Mouse (Mus musculus): ENCODE measurements around the gene Thtpa. TPM values are rescaled to one million over a fixed set of nuclear protein-coding genes. Genes with fewer than 3 reads are reported as not detected.

The Thtpa gene
- polyA plus RNA-seq, 1 experiment from 2014 or later, result 30.7 TPM

- ATAC-seq (ENCODE audit: low FRiP score), result peak; percentile 84
- peak overlapping the region; percentile 88 for H3K27ac ChIP-seq
- 8% methylated on average over 5 of the region's 5 CpGs for WGBS
- 0 out of 2 replicates have a peak overlapping the region, but pooled peaks have one; percentile 49 for H3K9ac ChIP-seq
- H3K9me3 ChIP-seq, result no peaks in the 10 kb centered on the region
- 0 out of 2 replicates have a peak overlapping the region, but pooled peaks have one; percentile 1 for H3K4me3 ChIP-seq
- no peaks in the 10 kb centered on the region for H3K36me3 ChIP-seq
- peaks cover 5% of the 10 kb centered on the region; the same call in 1 of the 2 replicates for H3K27me3 ChIP-seq
- H3K4me2 ChIP-seq, result peak overlapping the region; percentile 38
- H3K4me1 ChIP-seq (replicated peaks), result peaks cover 23% of the 10 kb centered on the region
These were observed 27.4 kb downstream of the Thtpa start for GRCm38 (mm10) chr14:55121947-55122346.

DNA sequence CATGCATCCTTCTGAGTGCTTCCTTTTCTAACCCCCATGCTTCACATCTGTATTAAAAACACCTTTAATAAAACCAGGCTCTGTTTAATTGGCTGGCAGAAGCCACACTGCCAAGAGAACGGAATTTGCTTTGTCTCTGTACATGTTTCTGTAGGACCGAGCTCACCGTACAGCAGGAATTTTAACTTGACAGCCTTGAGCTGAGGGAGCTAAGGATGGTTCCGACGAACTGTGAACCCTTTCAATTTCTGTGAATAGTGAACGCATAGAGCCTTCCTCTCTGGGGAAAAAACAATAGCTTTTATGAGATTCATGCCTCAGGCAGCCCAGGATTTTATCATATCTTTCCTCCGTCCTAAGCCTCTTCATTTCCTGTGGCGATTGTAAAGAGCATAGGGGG lies 27.8 kb downstream of the Thtpa start:
- Histone ChIP-seq H3K4me3 (0 out of 2 replicates have a peak overlapping the region, but pooled peaks have one; percentile 1), H3K36me3 (no peaks in the 10 kb centered on the region), H3K4me1 (replicated peaks) (peaks cover 18% of the 10 kb centered on the region), H3K4me2 (peak overlapping the region; percentile 38), H3K27ac (peak overlapping the region; percentile 88), H3K9ac (peak overlapping the region; percentile 49; the same call in 1 of the 2 replicates), H3K27me3 (peaks cover 4% of the 10 kb centered on the region; the same call in 1 of the 2 replicates), H3K9me3 (no peaks in the 10 kb centered on the region)
- peak; percentile 48 for ATAC-seq (ENCODE audit: low FRiP score)
- WGBS, result 25% methylated on average over 8 of the region's 8 CpGs

DNA sequence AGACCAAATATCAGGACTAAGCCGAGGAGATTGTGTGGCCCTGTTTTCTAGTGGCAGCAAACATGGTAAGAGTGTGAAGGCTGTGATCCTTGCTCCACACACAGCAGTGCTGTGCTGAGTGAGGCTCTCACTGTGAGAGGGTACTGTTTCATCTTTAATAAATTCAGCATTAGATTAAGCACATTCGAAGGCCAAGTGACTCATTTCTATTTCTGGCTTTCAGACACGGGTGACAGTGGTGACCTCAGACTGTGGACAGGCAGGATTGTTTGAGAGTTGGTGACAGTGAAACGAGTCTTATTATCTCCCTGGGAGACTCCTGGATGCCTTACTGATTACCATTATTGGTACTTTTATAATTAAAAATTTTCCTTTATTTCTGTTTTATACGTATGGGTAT lies 31.1 kb downstream of the Thtpa start:
- WGBS, result 89% methylated on average over 5 of the region's 5 CpGs
- H3K27ac ChIP-seq, result no peak overlapping the region

GRCm38 (mm10) chr14:55126521-55126920 lies 31.9 kb downstream of the Thtpa start:
- WGBS, result 66% methylated on average over 7 of the region's 7 CpGs
- no peak overlapping the region for H3K4me3 ChIP-seq
- H3K36me3 ChIP-seq, result no peaks in the 10 kb centered on the region
- H3K27me3 ChIP-seq, result no peaks in the 10 kb centered on the region
- no peak overlapping the region for H3K4me2 ChIP-seq
- H3K9me3 ChIP-seq, result no peaks in the 10 kb centered on the region
- no peak overlapping the region for H3K27ac ChIP-seq
- H3K4me1 ChIP-seq (replicated peaks), result peaks cover 13% of the 10 kb centered on the region
- H3K9ac ChIP-seq, result no peak overlapping the region
- ATAC-seq (ENCODE audit: low FRiP score), result no peak

More for the DNA sequence above, 31.1 kb downstream of the Thtpa start:
- ATAC-seq (ENCODE audit: low FRiP score), result no peak
- no peak overlapping the region for H3K4me3 ChIP-seq
- no peak overlapping the region for H3K9ac ChIP-seq
- no peaks in the 10 kb centered on the region for H3K9me3 ChIP-seq
- no peaks in the 10 kb centered on the region for H3K36me3 ChIP-seq
- no peak overlapping the region for H3K4me2 ChIP-seq
- H3K4me1 ChIP-seq (replicated peaks), result peaks cover 13% of the 10 kb centered on the region
- H3K27me3 ChIP-seq, result no peaks in the 10 kb centered on the region

GRCm38 (mm10) chr14:55135676-55136075 lies 41.1 kb downstream of the Thtpa start:
- H3K4me2 ChIP-seq, result no peak overlapping the region
- H3K9ac ChIP-seq, result no peak overlapping the region
- H3K4me1 ChIP-seq (replicated peaks), result no peaks in the 10 kb centered on the region
- no peak for ATAC-seq (ENCODE audit: low FRiP score)
- WGBS, result 82% methylated on average over 8 of the region's 8 CpGs
- 0 out of 2 replicates have a peak, but pooled peaks cover 3% of the 10 kb centered on the region for H3K27me3 ChIP-seq
- no peaks in the 10 kb centered on the region for H3K36me3 ChIP-seq
- H3K9me3 ChIP-seq, result no peaks in the 10 kb centered on the region
- no peak overlapping the region for H3K4me3 ChIP-seq
- no peak overlapping the region for H3K27ac ChIP-seq

DNA sequence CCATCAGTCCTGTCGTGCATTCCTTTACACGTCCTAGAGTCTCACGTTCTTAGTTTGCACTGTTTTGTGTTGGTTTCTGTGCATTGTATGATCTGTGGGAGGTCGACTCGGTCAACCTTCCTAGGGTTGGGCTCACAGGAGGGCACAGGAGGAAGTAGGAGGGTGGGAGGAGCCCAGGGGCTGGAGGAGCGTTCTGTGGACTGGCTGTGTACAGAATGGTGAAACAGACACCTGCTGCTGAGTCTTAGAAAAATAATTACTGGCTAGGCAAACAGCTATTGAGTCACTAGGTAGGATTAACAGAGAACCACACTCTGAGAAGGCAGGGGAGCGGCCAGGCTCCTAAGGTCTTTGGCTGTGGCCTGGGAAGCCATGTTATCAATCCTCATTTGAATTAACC lies 44.7 kb downstream of the Thtpa start:
- WGBS, result 38% methylated on average over 7 of the region's 7 CpGs
- Histone ChIP-seq H3K9ac (no peak overlapping the region), H3K27me3 (0 out of 2 replicates have a peak, but pooled peaks cover 3% of the 10 kb centered on the region), H3K36me3 (no peaks in the 10 kb centered on the region), H3K9me3 (no peaks in the 10 kb centered on the region), H3K27ac (no peak overlapping the region), H3K4me2 (no peak overlapping the region), H3K4me1 (replicated peaks) (no peaks in the 10 kb centered on the region), H3K4me3 (no peak overlapping the region)
- no peak for ATAC-seq (ENCODE audit: low FRiP score)

DNA sequence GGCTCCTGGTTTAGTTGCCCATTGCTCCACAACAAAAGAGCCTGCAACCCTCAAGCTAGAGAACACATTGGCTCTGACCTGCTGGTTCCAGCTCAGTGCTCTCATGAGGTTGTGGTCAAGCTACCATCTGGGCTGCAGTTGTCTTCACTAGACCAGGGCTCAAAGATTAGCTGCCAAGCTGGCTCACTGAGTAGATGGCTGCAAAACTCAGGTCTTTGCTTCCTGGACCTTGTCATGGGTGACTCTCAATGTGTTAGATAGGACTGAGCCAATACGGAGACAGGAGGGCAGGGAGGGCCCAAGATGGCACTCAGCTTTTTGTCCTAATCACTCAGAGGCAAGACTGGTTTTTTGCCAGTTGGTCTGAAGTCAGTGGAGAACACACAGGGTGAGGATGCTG lies 51.7 kb downstream of the Thtpa start:
- WGBS, result 83% methylated on average over 1 of the region's 1 CpGs
- no peaks in the 10 kb centered on the region for H3K9me3 ChIP-seq
- no peak overlapping the region for H3K9ac ChIP-seq
- H3K27me3 ChIP-seq, result no peaks in the 10 kb centered on the region
- no peak overlapping the region for H3K27ac ChIP-seq
- no peaks in the 10 kb centered on the region for H3K36me3 ChIP-seq
- peaks cover 12% of the 10 kb centered on the region for H3K4me1 ChIP-seq (replicated peaks)
- no peak for ATAC-seq (ENCODE audit: low FRiP score)
- no peak overlapping the region for H3K4me3 ChIP-seq
- no peak overlapping the region for H3K4me2 ChIP-seq

- no peaks in the 10 kb centered on the region for H3K27me3 ChIP-seq
- peaks cover 12% of the 10 kb centered on the region for H3K4me1 ChIP-seq (replicated peaks)
- no peak overlapping the region for H3K4me3 ChIP-seq
- H3K36me3 ChIP-seq, result no peaks in the 10 kb centered on the region
- no peak overlapping the region for H3K9ac ChIP-seq
- WGBS, result 83% methylated on average over 12 of the region's 12 CpGs
- H3K9me3 ChIP-seq, result no peaks in the 10 kb centered on the region
- H3K27ac ChIP-seq, result no peak overlapping the region
- no peak overlapping the region for H3K4me2 ChIP-seq
- no peak for ATAC-seq (ENCODE audit: low FRiP score)
These were observed 52.3 kb downstream of the Thtpa start for GRCm38 (mm10) chr14:55146829-55147401.

- Histone ChIP-seq H3K4me2 (no peak overlapping the region), H3K27me3 (no peaks in the 10 kb centered on the region), H3K27ac (no peak overlapping the region), H3K9ac (no peak overlapping the region), H3K36me3 (no peaks in the 10 kb centered on the region), H3K9me3 (no peaks in the 10 kb centered on the region), H3K4me1 (replicated peaks) (peaks cover 12% of the 10 kb centered on the region), H3K4me3 (no peak overlapping the region)
- peak; percentile 75 for ATAC-seq (ENCODE audit: low FRiP score)
- 24% methylated on average over 5 of the region's 5 CpGs for WGBS
These were observed 53.9 kb downstream of the Thtpa start for GRCm38 (mm10) chr14:55148363-55148915.

Other genes with a start within 250 kb of the Thtpa start
- 10.3 and 13.8 TPM in 2 replicates for gene Homez, start 223.8 kb upstream of the Thtpa start, polyA plus RNA-seq (2015; fragmentation: Nextera tagmentation; extraction: Ambion mirVana)
- 1.5 and 2.4 TPM in 2 replicates for gene Ppp1r3e, start 217.2 kb upstream of the Thtpa start, polyA plus RNA-seq (2015; fragmentation: Nextera tagmentation; extraction: Ambion mirVana)
- 3.6 and 4.7 TPM in 2 replicates for gene Bcl2l2, start 211.4 kb upstream of the Thtpa start, polyA plus RNA-seq (2015; fragmentation: Nextera tagmentation; extraction: Ambion mirVana)
- 0.34 TPM in 1 of 2 replicates, not detected in the other for gene Gm20521, start 211.3 kb upstream of the Thtpa start, polyA plus RNA-seq (2015; fragmentation: Nextera tagmentation; extraction: Ambion mirVana)
- gene Pabpn1, start 202.3 kb upstream of the Thtpa start, polyA plus RNA-seq (2015; fragmentation: Nextera tagmentation; extraction: Ambion mirVana), result 165 and 167 TPM in 2 replicates
- gene Slc22a17, start 181.7 kb upstream of the Thtpa start, polyA plus RNA-seq (2015; fragmentation: Nextera tagmentation; extraction: Ambion mirVana), result 148 and 158 TPM in 2 replicates
- 15.4 and 15.6 TPM in 2 replicates for gene Efs, start 168.7 kb upstream of the Thtpa start, polyA plus RNA-seq (2015; fragmentation: Nextera tagmentation; extraction: Ambion mirVana)
- gene Il25, start 162.1 kb upstream of the Thtpa start, polyA plus RNA-seq (2015; fragmentation: Nextera tagmentation; extraction: Ambion mirVana), result 0.38 and 0.83 TPM in 2 replicates
- 7.0 and 7.1 TPM in 2 replicates for gene Cmtm5, start 158.5 kb upstream of the Thtpa start, polyA plus RNA-seq (2015; fragmentation: Nextera tagmentation; extraction: Ambion mirVana)
- gene Myh6, start 127.9 kb upstream of the Thtpa start, polyA plus RNA-seq (2015; fragmentation: Nextera tagmentation; extraction: Ambion mirVana), result 1.2 and 3.0 TPM in 2 replicates
- gene Gm17428, start 117.9 kb upstream of the Thtpa start, polyA plus RNA-seq (2015; fragmentation: Nextera tagmentation; extraction: Ambion mirVana), result not detected in 2 replicates
- 8.2 and 9.2 TPM in 2 replicates for gene Myh7, start 100.2 kb upstream of the Thtpa start, polyA plus RNA-seq (2015; fragmentation: Nextera tagmentation; extraction: Ambion mirVana)
- gene Ngdn, start 79.3 kb upstream of the Thtpa start, polyA plus RNA-seq (2015; fragmentation: Nextera tagmentation; extraction: Ambion mirVana), result 53.4 and 53.7 TPM in 2 replicates
- gene Zfhx2, start 2.5 kb upstream of the Thtpa start, polyA plus RNA-seq (2015; fragmentation: Nextera tagmentation; extraction: Ambion mirVana), result 29.4 and 31.9 TPM in 2 replicates
- 6.5 and 6.6 TPM in 2 replicates for gene Ap1g2, start 11.8 kb downstream of the Thtpa start, polyA plus RNA-seq (2015; fragmentation: Nextera tagmentation; extraction: Ambion mirVana)
- gene Jph4, start 22.2 kb downstream of the Thtpa start, polyA plus RNA-seq (2015; fragmentation: Nextera tagmentation; extraction: Ambion mirVana), result 22.2 and 22.6 TPM in 2 replicates
- gene Dhrs2, start 127.2 kb downstream of the Thtpa start, polyA plus RNA-seq (2015; fragmentation: Nextera tagmentation; extraction: Ambion mirVana), result 0.93 and 1.3 TPM in 2 replicates

Data from hindbrain, embryonic 13.5 days (tissue).